ENCODE assay signal across 8 mouse cellular contexts in the genomic region with DNA sequence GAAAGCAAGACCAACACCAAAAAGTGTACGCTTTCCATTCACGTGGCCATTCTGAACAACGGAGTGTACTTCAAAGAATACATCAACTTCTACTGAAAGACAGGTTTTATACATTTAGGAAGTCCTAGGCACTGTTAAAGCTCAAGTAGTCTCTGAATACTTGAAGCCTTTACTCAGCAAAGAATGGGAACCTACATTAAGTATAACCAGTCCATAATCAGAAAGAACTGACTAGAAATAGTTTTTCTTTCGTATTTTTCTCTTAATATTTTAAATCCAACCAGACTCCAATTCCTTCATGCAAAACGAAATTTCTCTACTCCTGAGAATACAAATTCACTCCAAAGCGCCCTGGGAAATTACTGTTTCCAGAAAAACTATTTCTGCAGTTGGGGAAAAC. TPM values are rescaled to one million over a fixed set of nuclear protein-coding genes. Genes with fewer than 3 reads are reported as not detected.
DNase-seq lines count a peak whose midpoint lies in the region; ATAC-seq and TF ChIP-seq lines count a peak whose summit lies in the region.

No protein-coding gene starts in this region.

- H3K79me2 ChIP-seq in CH12.LX (replicated peaks; ENCODE audit: control insufficient read depth, extremely low read depth, insufficient read depth, poor library complexity, severe bottlenecking), result peaks cover 57% of the 10 kb centered on the region

- peak overlapping the region; percentile 87 for H3K9ac ChIP-seq in CH12.LX (ENCODE audit: insufficient read depth, low read depth)
- H3K9ac ChIP-seq in forebrain, embryonic 13.5 days, result peak overlapping the region; percentile 97
- peak overlapping the region; percentile 97 for H3K9ac ChIP-seq in liver, embryonic 15.5 days

- in situ Hi-C loops in CH12.LX (cut with MboI; ENCODE audit: low pct_ligation_motif_present, low pct_unique_long_range_greater_than_20kb, low sequenced_read_pairs), result no loop called here

- H3K4me3 ChIP-seq in heart, embryonic 10.5 days, result peak overlapping the region; percentile 92
- H3K4me3 ChIP-seq in CH12.LX (replicated peaks in 1 of 3; ENCODE audit: low read depth in 2 of 3, low read length in 2 of 3, poor library complexity in 1 of 3), result peak overlapping the region; percentile 75 to 91 (median 90)
- peak overlapping the region; percentile 97 for H3K4me3 ChIP-seq in forebrain, embryonic 13.5 days
- H3K4me3 ChIP-seq in liver, embryonic 15.5 days (replicated peaks), result peak overlapping the region; percentile 96

- no peaks in the 10 kb centered on the region for H3K27me3 ChIP-seq in heart, embryonic 10.5 days (ENCODE audit: insufficient read depth, poor library complexity, severe bottlenecking)
- H3K27me3 ChIP-seq in CH12.LX (replicated peaks), result no peaks in the 10 kb centered on the region
- no peaks in the 10 kb centered on the region for H3K27me3 ChIP-seq in forebrain, embryonic 13.5 days
- H3K27me3 ChIP-seq in liver, embryonic 15.5 days, result no peaks in the 10 kb centered on the region

- no peak for TF ChIP-seq EP300 in CH12.LX (IDR thresholded peaks at IDR 0.05; ENCODE audit: low read length)

- H3K36me3 ChIP-seq in heart, embryonic 10.5 days, result no peaks in the 10 kb centered on the region
- peaks cover 0 to 10% of the 10 kb centered on the region in 2 experiments for H3K36me3 ChIP-seq in CH12.LX (replicated peaks in 1 of 2; ENCODE audit: control insufficient read depth in 1 of 2, insufficient read depth in 1 of 2, low read length in 1 of 2)
- H3K36me3 ChIP-seq in forebrain, embryonic 13.5 days (ENCODE audit: poor library complexity, severe bottlenecking), result no peaks in the 10 kb centered on the region
- no peaks in the 10 kb centered on the region for H3K36me3 ChIP-seq in liver, embryonic 15.5 days (replicated peaks)

- dilution Hi-C loops in CH12.LX (cut with MboI; ENCODE audit: extremely low pct_ligation_motif_present, extremely low pct_unique_long_range_greater_than_20kb, low sequenced_read_pairs), result no loop called here

- no peak for TF ChIP-seq RAD21 in CH12.LX (IDR thresholded peaks at IDR 0.05; ENCODE audit: low read depth, low read length)

- no peak for DNase-seq in heart, embryonic 10.5 days (ENCODE audit: low spot score)
- no peak for DNase-seq in heart, adult 8-10 months (ENCODE audit: low spot score)
- DNase-seq in CH12.LX (ENCODE audit: extremely low read depth), result no peak
- no peak for DNase-seq in layer of hippocampus, adult 9-10 months (ENCODE audit: low spot score)
- DNase-seq in embryo, embryonic 10 days (ENCODE audit: low spot score), result no peak
- DNase-seq in adrenal gland, postnatal 36 days, result no peak

- TF ChIP-seq POLR2A in CH12.LX (IDR thresholded peaks at IDR 0.05; ENCODE audit: low read depth, low read length), result no peak

- peak overlapping the region; percentile 96 for H3K27ac ChIP-seq in heart, embryonic 10.5 days
- H3K27ac ChIP-seq in CH12.LX (ENCODE audit: insufficient read depth, low read depth), result no peak overlapping the region
- no peak overlapping the region for H3K27ac ChIP-seq in forebrain, embryonic 13.5 days
- H3K27ac ChIP-seq in liver, embryonic 15.5 days (replicated peaks), result peak overlapping the region; percentile 99

- peak overlapping the region; percentile 91 for H3K4me2 ChIP-seq in CH12.LX (ENCODE audit: insufficient read depth, low read depth, poor library complexity, severe bottlenecking)
- H3K4me2 ChIP-seq in forebrain, embryonic 13.5 days, result peak overlapping the region; percentile 83
- H3K4me2 ChIP-seq in liver, embryonic 15.5 days, result peak overlapping the region; percentile 94

- TF ChIP-seq CTCF in CH12.LX (conservative IDR thresholded peaks at IDR 0.05 in 1 of 2, IDR thresholded peaks at IDR 0.05 in 1 of 2; ENCODE audit: low read depth in 2 of 2, low read length in 2 of 2), result no peak

- WGBS in heart, embryonic 10.5 days, result 25% methylated on average over 6 of the region's 6 CpGs
- WGBS in forebrain, embryonic 13.5 days, result 20% methylated on average over 6 of the region's 6 CpGs
- 12% methylated on average over 6 of the region's 6 CpGs for WGBS in liver, embryonic 15.5 days (ENCODE audit: insufficient replicate concordance)

- 0 out of 2 replicates have a peak, but pooled peaks cover 2% of the 10 kb centered on the region for H3K4me1 ChIP-seq in heart, embryonic 10.5 days
- H3K4me1 ChIP-seq in CH12.LX (ENCODE audit: control insufficient read depth in 1 of 2, insufficient read depth in 2 of 2), result peaks cover 4 to 35% of the 10 kb centered on the region in 2 experiments; a peak in 2 of 4 replicates
- H3K4me1 ChIP-seq in forebrain, embryonic 13.5 days, result peaks cover 16% of the 10 kb centered on the region
- peaks cover 48% of the 10 kb centered on the region for H3K4me1 ChIP-seq in liver, embryonic 15.5 days (replicated peaks)

- no peak for ATAC-seq in forebrain, embryonic 13.5 days
- ATAC-seq in liver, embryonic 15.5 days (ENCODE audit: insufficient read depth), result no peak

- no peaks in the 10 kb centered on the region for H3K9me3 ChIP-seq in heart, embryonic 10.5 days
- peaks cover 5% of the 10 kb centered on the region for H3K9me3 ChIP-seq in CH12.LX (replicated peaks; ENCODE audit: low read length)
- H3K9me3 ChIP-seq in forebrain, embryonic 13.5 days (replicated peaks), result no peaks in the 10 kb centered on the region
- H3K9me3 ChIP-seq in liver, embryonic 15.5 days (replicated peaks), result no peaks in the 10 kb centered on the region

TF ChIP-seq in CH12.LX, 34 proteins besides CTCF, POLR2A, EP300 and RAD21:
- peak; percentile 83 for TF ChIP-seq CHD1 (IDR thresholded peaks at IDR 0.05; ENCODE audit: low read depth, low read length)
- TF ChIP-seq BHLHE40 (IDR thresholded peaks at IDR 0.05; ENCODE audit: low read depth, low read length), result no peak
- 0 out of 2 replicates have a peak, but pooled peaks have one; percentile 51 for TF ChIP-seq MYC (IDR thresholded peaks at IDR 0.05; ENCODE audit: low read depth, low read length)
- TF ChIP-seq SIN3A (IDR thresholded peaks at IDR 0.05; ENCODE audit: low read length), result peak; percentile 50; the same call in 1 of the 2 replicates
- peak; percentile 56 for TF ChIP-seq MAX (IDR thresholded peaks at IDR 0.05; ENCODE audit: low read length)
- no peak for TF ChIP-seq TBP (conservative IDR thresholded peaks at IDR 0.05; ENCODE audit: low read depth, low read length)

RNA-seq across cellular contexts. Expression of gene Smg1, which starts 1.2 kb away (rescaled TPM):
- 12.4 and 13.6 TPM in 2 replicates for polyA plus RNA-seq in heart, embryonic 10.5 days (2016; fragmentation: Nextera tagmentation; extraction: Ambion mirVana)
- 10 to 100 TPM; 28.8 to 35.6 (median 30.2) TPM for total RNA-seq in heart, adult 8-10 months (2022)
- total RNA-seq in CH12.LX (2012; rRNA removed) (28.0 and 29.2 TPM in 2 replicates), CH12.LX (2014; rRNA removed) (16.1 and 17.7 TPM in 2 replicates)
- 33.2 and 35.0 TPM in 2 replicates for polyA plus RNA-seq in CH12.LX (2012; ENCODE audit: insufficient read length, low read depth)
- polyA plus RNA-seq in forebrain, embryonic 13.5 days (2015; fragmentation: Nextera tagmentation; extraction: Ambion mirVana), result 19.1 and 19.3 TPM in 2 replicates
- polyA plus RNA-seq in liver, embryonic 15.5 days (2015; fragmentation: Nextera tagmentation; extraction: Ambion mirVana), result 6.0 and 7.3 TPM in 2 replicates
- total RNA-seq in adrenal gland, postnatal 36 days (2021), result 10 to 100 TPM; 42.8 to 49.1 TPM

Comparison
In these comparisons a context has a peak if more than half of its experiments do, and no peak if none do; other contexts are left out.
1. H3K27ac ChIP-seq: peak in heart, embryonic 10.5 days (single experiment) and liver, embryonic 15.5 days (single experiment); none in CH12.LX (single experiment) and forebrain, embryonic 13.5 days (single experiment).
2. Peak in every context shown above with its lines, with median percentiles within 50 percentile points of each other: H3K4me3 ChIP-seq, H3K4me2 ChIP-seq and H3K9ac ChIP-seq.